Mouse (Mus musculus): ENCODE measurements around the gene Thsd7b.

The Thsd7b gene

GRCm38 (mm10) chr1:129272982-129273937 lies at the start of gene Thsd7b:
Thsd7b (plus strand) TSS chr1:129273302.
- DNase-seq = no peak

GRCm38 (mm10) chr1:129244292-129244691 lies 28.8 kb upstream of the Thsd7b start:
- DNase-seq = peak; percentile 57

GRCm38 (mm10) chr1:129250704-129251443 lies 22.2 kb upstream of the Thsd7b start:
- DNase-seq = peak; percentile 20

GRCm38 (mm10) chr1:129266684-129267083 lies 6.4 kb upstream of the Thsd7b start:
- DNase-seq = no peak

- no peak for DNase-seq
Measured at GRCm38 (mm10) chr1:129304173-129304572, 31.1 kb downstream of the Thsd7b start.

- no peak for DNase-seq
Measured at GRCm38 (mm10) chr1:129324388-129324787, 51.3 kb downstream of the Thsd7b start.

- DNase-seq = no peak
Measured at GRCm38 (mm10) chr1:129324798-129325197, 51.7 kb downstream of the Thsd7b start.

GRCm38 (mm10) chr1:129356631-129357030 lies 83.5 kb downstream of the Thsd7b start:
- no peak for DNase-seq

- no peak for DNase-seq
Measured at GRCm38 (mm10) chr1:129357378-129357777, 84.3 kb downstream of the Thsd7b start.

GRCm38 (mm10) chr1:129363368-129363767 lies 90.3 kb downstream of the Thsd7b start:
- DNase-seq = no peak

GRCm38 (mm10) chr1:129364828-129365227 lies 91.7 kb downstream of the Thsd7b start:
- DNase-seq = no peak

GRCm38 (mm10) chr1:129365590-129365989 lies 92.5 kb downstream of the Thsd7b start:
- DNase-seq = no peak

GRCm38 (mm10) chr1:129386479-129386878 lies 113.4 kb downstream of the Thsd7b start:
- no peak for DNase-seq

- DNase-seq = no peak
Measured at GRCm38 (mm10) chr1:129411584-129411983, 138.5 kb downstream of the Thsd7b start.

GRCm38 (mm10) chr1:129421581-129421980 lies 148.5 kb downstream of the Thsd7b start:
- no peak for DNase-seq

GRCm38 (mm10) chr1:129464414-129464813 lies 191.3 kb downstream of the Thsd7b start:
- DNase-seq = no peak

GRCm38 (mm10) chr1:129473504-129473903 lies 200.4 kb downstream of the Thsd7b start:
- no peak for DNase-seq

- DNase-seq = no peak
Measured at GRCm38 (mm10) chr1:129484266-129485031, 211.3 kb downstream of the Thsd7b start.

- DNase-seq = peak; percentile 9
Measured at GRCm38 (mm10) chr1:129491136-129491535, 218.0 kb downstream of the Thsd7b start.

- no peak for DNase-seq
Measured at GRCm38 (mm10) chr1:129493929-129494328, 220.8 kb downstream of the Thsd7b start.

GRCm38 (mm10) chr1:129501707-129502106 lies 228.6 kb downstream of the Thsd7b start:
- DNase-seq = no peak

GRCm38 (mm10) chr1:129516379-129516778 lies 243.3 kb downstream of the Thsd7b start:
- no peak for DNase-seq

- no peak for DNase-seq
Measured at GRCm38 (mm10) chr1:129519751-129520150, 246.6 kb downstream of the Thsd7b start.
